ENCODE assay signal across 15 mouse cellular contexts in the genomic region with DNA sequence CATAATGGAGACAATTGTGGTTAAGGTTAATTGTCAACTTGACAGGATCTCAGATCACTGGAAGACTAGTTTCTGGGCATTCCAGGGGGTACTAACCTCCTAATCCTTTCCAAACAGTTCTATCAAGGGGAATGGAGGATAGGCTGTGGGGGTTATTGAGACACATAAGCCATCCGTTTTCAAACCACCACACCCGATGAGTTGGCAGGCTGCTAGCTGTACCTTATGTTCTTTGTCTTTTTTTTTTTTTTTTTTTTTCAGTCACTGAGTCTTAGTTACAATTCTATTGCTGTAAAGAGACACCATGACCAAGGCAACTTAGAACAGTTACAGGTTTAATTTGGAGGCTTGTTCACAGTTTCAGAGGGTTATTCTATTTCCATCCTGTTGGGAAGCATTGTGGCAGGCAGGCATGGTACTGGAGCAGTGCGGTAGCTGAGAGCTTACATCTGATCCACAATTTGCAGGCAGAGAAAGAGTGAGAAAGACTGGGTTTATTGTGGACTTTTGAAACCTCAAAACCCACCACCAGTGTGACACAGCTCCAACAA.
"Had no signal": no experiment of that assay in that cellular context is flagged by ENCODE, and none has a peak within 500 bp of the region (broad histone marks: within the 10 kb centered on the region; RNA-seq: fewer than 3 reads in every experiment).

No protein-coding gene starts in this region.

- H3K27me3 ChIP-seq: limb, embryonic 15.5 days; liver, embryonic 12.5 days; megakaryocyte, embryonic 14.5 days; midbrain, embryonic 15.5 days; neural tube, embryonic 12.5 days; stomach, embryonic 15.5 days had no signal

- H3K27ac ChIP-seq: kidney, postnatal 0 days; left cerebral cortex, adult 2 months; limb, embryonic 15.5 days; liver, embryonic 12.5 days; midbrain, embryonic 15.5 days; neural tube, embryonic 12.5 days; stomach, embryonic 15.5 days had no signal

- H3K36me3 ChIP-seq: limb, embryonic 15.5 days; midbrain, embryonic 15.5 days; neural tube, embryonic 12.5 days; stomach, embryonic 15.5 days had no signal

- DNase-seq: kidney, adult 9 months; kidney, postnatal 4 days; lung, embryonic 14.5 days; lung, postnatal 10 days; lung, postnatal 4 days; thymus, adult 18-20 months; thymus, postnatal 14 days had no signal

- H3K4me3 ChIP-seq: left cerebral cortex, adult 2 months; limb, embryonic 15.5 days; liver, embryonic 12.5 days; megakaryocyte, embryonic 14.5 days; midbrain, embryonic 15.5 days; neural tube, embryonic 12.5 days; stomach, embryonic 15.5 days had no signal

- H3K4me1 ChIP-seq: limb, embryonic 15.5 days; neural tube, embryonic 12.5 days; stomach, embryonic 15.5 days had no signal
